Mouse (Mus musculus) adrenal gland, adult 8-10 months (tissue): ENCODE data around the gene Prnp. TPM values are rescaled to one million over a fixed set of nuclear protein-coding genes. Genes with fewer than 3 reads are reported as not detected.
A peak's percentile ranks its signal among the peaks of the same experiment; 100 is the strongest.

Experiments used
- DNase-seq: peaks from one replicate; pipeline ENCODE4 v3.0.0; 2022
- total RNA-seq, 4 experiments: library from RNA; stranded (reverse); gene quantifications; 2 replicates each; pipeline ENCODE4 v1.2.4; 2022

Gene Prnp
- total RNA-seq, 4 experiments from 2014 or later, result 98.3 to 196 (median 146) TPM

- DNase-seq, result no peak
Observed at GRCm38 (mm10) chr2:131949767-131950597, 40.3 kb downstream of the Prnp start.

- no peak for DNase-seq
Observed at GRCm38 (mm10) chr2:131950598-131951095, 40.9 kb downstream of the Prnp start, which contains the start of gene Prnd. Gene Prnd, plus strand, starts transcription at chr2:131950861.

- DNase-seq, result no peak
Observed at GRCm38 (mm10) chr2:131952456-131952855, 42.7 kb downstream of the Prnp start.

GRCm38 (mm10) chr2:131952961-131953538 is 43.3 kb downstream of the Prnp start:
- no peak for DNase-seq

- no peak for DNase-seq
Observed at GRCm38 (mm10) chr2:131953711-131954110, 44.0 kb downstream of the Prnp start.

DNA sequence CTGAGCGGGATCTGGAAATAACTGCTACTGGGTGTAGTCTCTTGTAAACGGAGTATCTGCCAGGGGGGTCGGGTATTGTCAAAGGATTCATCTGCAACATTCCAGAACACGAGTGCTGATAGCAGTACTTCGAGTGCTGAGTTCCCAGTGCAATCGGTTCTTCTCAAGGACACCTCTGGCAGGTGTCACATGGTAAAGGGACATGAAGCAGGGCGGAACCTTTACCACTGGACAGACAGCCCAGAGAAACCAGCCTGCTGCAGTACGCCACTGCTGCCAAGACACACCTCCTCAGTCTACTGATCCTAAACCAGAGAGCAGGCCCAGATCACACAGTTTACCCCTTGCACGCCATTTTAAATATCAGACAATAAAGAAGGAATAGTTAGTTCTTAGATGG is 45.1 kb downstream of the Prnp start:
- DNase-seq, result peak; percentile 62

DNA sequence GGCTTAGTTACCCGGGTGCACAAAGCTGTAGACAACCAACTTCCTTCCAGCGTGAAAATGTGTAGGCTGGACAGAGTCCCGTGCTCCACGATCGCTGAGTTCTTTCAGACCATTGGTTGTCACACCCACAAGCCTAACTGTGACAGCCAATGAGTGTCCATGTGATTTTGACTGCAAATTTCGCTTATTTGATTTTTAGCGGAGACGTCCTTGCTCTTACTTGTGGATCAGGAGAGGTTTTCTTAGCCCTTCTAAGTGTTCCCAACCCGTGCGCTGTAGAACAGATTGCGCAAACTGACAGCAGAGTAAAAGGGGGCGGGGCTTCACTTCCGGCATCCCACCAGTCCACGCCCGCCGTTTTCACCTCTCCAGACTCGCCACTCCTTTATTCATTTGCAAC is 45.5 kb downstream of the Prnp start:
- no peak for DNase-seq

DNA sequence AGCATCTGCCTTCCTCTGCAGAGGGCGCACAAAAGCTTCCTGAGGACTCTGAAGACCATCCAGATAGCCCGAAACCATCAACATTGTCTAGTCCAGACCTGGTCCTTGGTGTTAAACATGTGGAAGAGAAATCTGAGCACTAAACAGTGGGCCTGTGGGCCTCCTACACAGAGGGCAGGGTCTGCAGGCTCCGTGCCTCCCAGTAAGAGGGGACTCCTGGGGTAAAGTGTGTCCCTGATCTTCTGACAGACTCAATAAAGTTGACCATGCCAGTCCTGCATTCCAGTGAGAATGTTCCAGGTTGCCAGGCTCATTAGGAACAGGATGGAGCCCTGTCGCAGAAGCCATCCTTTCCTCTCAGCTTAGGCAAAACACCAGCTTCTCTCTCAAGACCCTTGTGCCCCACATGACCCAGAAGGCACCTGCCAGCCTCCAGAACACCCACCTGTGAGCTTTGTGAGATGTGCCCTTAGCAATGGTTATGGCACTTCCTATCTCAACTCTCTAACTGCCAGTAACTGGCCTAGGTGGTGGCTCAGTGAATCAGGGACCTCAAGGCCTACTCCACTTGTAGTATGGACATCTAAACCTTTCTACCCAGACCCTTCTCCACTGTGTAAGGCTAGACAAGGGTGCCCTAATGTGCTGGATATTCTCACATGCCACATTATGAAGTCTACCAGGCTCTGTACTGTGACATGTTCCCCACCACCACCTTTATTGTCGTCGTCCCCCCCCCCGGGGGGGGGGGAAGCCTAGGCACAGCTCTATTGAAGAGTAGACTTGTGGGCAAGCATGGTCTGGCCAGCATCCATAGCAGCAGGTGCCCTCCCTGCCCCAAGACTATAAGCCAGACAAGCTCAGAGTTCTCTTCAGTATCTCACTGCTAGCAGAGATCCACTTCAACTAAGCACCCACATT is 46.9 kb downstream of the Prnp start:
- no peak for DNase-seq

DNA sequence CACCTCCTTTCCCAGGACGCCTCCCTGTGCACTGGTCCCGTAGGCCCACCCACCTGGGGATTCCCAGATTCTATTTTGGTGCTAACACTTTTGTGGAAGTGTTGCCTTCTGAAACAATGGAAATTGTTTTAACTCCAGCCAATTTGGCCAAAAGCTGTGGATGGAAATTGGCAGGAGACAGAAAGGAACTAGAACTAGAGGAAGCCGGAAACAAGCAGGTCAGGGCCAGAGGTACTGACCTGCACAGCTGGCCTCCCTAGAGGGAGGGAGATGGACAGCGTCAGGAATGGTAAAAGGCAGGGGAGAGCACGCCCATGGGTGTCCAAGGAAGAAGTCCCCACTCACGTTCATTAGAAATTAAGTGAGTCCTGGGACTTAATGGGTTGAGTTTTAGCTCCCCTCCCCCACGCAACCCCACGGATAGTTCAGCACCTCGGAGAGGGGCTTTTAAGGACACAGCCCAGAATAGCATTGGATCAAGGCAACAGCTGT is 48.0 kb downstream of the Prnp start:
- DNase-seq, result no peak

GRCm38 (mm10) chr2:131961671-131962070 is 51.9 kb downstream of the Prnp start:
- DNase-seq, result no peak

DNA sequence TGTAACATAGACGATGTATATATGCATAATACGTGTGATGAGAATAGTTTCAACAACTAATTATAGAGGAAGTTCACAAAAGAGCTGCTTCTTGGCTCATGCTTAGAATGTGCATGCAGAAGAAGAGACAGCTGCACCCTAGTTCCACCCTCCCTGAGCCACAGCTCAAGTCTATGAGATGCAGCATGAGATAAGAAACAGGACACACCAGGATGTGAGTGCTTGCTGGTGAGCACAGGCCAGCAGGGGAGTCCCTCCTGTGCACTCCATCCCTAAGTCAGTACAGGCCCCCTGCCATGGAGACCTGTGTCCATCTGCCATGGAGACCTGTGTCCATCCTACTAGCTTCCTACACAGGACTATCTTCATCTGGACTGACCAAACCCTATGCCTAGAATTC is 60.9 kb downstream of the Prnp start:
- no peak for DNase-seq

DNA sequence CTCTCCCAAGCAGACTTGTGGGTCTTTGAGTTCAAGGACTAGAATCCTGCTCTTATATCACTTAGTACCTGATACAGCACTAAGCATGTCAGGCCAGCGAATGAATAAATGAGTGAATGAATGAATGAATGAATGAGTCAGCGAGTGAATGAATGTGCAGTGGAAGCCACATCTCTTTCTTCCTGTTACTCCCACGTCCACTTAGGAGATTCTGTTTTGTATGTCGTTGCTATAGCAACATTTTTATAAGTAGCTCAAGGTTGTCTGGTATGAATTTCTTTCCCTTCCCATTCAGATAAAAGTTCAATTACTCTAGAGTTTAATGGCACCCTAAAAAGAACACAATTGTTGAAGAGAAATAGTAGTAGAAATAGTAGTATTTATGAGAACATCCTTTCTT is 61.4 kb downstream of the Prnp start:
- no peak for DNase-seq

- no peak for DNase-seq
Observed at GRCm38 (mm10) chr2:131976663-131977062, 66.9 kb downstream of the Prnp start.

GRCm38 (mm10) chr2:131980866-131981265 is 71.1 kb downstream of the Prnp start:
- DNase-seq, result peak; percentile 12

GRCm38 (mm10) chr2:131982546-131983196 is 72.9 kb downstream of the Prnp start:
- peak; percentile 38 for DNase-seq

DNA sequence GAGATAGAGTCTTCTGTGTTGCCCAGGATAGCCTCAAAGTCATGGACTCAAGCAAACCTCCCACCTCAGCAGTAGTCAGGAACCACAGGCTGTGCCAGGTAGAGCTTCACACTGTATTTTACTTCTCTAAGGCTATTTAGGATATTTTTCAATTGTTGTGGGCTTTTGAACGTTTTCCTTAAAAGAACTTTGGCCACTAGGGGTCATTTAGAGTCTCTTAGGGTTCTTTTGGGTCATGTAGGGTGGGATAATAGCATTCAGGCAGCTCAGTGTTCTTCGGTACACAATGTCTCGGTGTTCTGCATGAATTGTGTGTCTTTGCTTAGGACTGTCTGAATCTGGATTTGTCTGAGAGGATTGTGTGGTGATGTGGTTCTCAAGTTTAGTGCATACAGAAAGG is 78.2 kb downstream of the Prnp start:
- no peak for DNase-seq

Other genes starting within 250 kb of the Prnp start
- not detected for gene Erv3, start 50.2 kb upstream of the Prnp start, total RNA-seq
- not detected for gene Prn, start within 50 bp of the Prnp start, total RNA-seq
- gene Prnd, start 40.9 kb downstream of the Prnp start, total RNA-seq, result 1 to 10 TPM in 1 of 4 experiments, under 1 TPM in 3; 0.29 to 1.1 (median 0.62) TPM
- 10 to 100 TPM; 10.2 to 14.5 (median 12.2) TPM for gene Rassf2, start 120.3 kb downstream of the Prnp start, total RNA-seq
- 100 to 1,000 TPM; 102 to 154 (median 134) TPM for gene Slc23a2, start 235.2 kb downstream of the Prnp start, total RNA-seq